Mouse (Mus musculus) induced T-regulatory cell, adult 2 months (primary cell): ENCODE data around the gene Tmem95.
A peak's percentile ranks its signal among the peaks of the same experiment; 100 is the strongest.
"Not testable (repeated sequence)": the region's sequence is repeated elsewhere in the genome, so short reads cannot be mapped to it uniquely, and the experiment has no call there.

Source experiments
- DNase-seq: peaks from one replicate; pipeline ENCODE4 v3.0.0-alpha.2; 2012; ENCODE audit warnings: low read depth

The Tmem95 gene

DNA sequence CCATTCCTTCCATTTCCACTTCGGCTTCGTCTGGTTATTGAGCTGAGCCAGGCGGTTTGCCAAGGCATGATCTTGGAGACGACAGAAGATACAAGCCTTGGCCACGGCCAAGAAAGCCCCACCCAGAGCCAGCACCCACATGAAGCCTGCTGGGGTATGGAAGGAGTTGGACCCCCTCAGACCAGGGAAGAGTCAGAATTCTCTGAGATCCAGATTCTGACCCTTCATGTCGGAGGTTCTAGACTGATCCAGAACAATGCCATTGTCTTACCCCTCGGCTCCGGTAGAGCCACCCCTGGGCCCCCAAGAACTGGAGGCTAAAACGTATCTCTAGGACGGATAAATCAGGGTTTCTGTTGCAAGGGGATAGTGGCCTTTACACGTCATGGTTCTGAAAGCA, at the start of gene Tmem95:
Gene Tmem95 (minus strand): TSS at position 141 of the 400 bp plus-strand sequence.
- DNase-seq: no peak

DNA sequence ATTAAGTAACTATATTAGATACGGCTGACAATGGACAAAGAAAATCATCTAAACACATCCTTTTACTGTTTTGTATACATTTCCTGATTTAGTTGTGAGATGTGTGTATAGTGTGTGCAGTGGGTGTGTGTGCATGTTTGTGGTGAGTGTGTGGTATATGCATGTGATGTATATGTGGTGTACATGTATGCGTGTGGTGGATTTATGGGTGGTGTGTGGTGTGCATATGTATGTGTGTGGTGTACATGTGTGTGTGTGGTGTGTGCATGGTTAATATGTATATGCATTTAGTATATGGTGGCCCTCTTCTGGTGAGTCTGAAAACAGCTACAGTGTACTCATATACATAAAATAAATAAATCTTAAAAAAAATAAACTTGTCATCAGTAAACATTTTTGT, 49.7 kb upstream of the Tmem95 start:
- no peak for DNase-seq

DNA sequence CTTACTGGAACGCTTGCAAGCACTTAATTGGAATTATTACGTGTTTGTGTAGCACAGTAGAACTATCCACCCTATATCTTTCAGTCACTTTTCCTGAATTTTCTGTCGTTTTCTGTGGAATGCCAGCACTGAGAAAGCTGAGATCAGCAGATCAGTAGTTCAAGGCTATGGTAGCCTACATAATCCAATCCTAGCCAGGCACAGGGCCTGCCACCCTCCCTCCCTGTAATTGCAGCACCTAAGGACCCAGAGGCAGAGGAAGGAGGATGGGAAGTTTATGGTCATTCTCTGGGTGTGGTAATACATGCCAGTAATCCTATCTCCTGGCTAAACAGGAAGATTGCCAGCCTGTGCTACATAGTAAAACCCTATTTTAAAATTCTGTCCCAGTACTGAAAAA, 45.0 kb upstream of the Tmem95 start:
- DNase-seq: no peak

DNA sequence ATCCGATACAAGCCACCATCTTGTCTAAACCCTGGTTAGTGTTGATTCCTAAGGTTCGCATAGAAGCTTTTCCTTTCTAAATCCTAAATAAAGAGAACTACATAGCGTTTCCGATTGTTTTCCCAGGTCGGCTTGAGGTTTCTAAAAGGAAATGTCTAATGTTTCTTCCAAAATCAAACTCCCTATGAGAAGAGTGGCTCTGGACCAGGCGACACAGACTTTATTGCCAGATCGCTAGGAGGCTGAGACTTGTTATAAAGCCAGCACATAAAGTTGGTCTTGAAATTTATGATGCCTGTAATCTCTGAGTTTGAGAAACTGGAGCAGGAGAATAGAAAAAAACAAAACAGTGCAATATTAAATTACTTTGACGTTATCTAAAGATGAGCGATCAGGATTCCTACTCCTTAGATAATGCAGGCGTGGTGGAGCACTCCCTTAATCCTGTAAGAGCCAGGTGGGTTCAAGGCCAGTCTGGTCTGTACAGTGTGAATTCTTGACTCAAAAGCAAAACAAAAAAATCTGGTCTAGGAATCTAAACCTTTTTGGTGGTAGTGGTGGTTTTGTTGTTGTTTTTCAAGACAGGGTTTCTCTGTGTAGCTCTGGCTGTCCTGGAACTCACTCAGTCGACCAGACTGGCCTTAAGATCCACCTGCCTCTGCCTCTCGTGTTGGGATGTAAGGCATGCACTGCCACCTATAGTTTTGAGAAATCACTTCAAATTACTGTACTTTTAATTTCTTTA, 44.4 kb upstream of the Tmem95 start:
- peak; percentile 64 for DNase-seq

DNA sequence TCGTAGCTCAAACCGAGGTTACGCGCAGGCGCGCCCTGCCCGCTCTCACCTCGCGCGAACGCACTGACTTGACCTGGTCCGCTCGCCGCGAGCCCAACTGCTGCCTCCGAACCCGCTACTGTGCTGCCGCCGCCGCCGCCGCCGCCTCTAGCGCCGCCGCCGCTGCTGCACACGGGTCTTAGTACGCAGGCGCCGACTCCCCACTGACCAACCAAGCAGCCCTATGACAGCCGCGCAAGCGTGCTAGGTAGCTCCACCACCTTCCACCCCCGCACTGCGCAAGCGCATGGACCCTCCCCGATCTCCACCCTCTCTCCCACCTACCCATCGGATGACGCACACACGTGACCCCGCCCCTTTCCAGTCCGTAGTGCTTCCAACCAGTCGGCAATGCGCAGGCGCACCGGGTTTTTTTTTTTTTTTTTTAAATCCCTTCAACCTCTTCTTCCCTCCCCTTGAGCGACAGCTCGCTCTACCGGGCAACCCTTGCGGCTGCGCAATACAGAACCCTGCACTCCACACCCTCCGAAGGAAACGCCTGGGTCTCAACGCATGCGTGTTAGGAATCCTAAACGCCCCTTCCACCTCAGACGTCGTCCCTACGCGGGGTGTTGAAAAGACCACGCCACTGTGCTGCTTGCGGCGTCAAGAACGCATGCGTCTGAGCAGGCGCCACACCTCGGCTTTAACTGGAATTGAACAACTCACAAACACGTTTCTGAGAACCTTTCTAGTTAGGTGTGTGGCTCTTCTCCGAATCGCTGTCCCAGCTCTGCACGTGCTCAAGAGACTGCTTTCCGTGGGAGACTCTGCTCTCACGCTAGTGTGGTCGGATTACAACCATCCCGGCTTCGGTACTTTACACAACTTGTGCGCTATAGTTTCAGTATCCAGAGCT, 43.5 kb upstream of the Tmem95 start, which contains the start of gene Eif5a:
Gene Eif5a (minus strand): TSS at position 845 of the 898 bp plus-strand sequence.
- DNase-seq: peak; percentile 100

DNA sequence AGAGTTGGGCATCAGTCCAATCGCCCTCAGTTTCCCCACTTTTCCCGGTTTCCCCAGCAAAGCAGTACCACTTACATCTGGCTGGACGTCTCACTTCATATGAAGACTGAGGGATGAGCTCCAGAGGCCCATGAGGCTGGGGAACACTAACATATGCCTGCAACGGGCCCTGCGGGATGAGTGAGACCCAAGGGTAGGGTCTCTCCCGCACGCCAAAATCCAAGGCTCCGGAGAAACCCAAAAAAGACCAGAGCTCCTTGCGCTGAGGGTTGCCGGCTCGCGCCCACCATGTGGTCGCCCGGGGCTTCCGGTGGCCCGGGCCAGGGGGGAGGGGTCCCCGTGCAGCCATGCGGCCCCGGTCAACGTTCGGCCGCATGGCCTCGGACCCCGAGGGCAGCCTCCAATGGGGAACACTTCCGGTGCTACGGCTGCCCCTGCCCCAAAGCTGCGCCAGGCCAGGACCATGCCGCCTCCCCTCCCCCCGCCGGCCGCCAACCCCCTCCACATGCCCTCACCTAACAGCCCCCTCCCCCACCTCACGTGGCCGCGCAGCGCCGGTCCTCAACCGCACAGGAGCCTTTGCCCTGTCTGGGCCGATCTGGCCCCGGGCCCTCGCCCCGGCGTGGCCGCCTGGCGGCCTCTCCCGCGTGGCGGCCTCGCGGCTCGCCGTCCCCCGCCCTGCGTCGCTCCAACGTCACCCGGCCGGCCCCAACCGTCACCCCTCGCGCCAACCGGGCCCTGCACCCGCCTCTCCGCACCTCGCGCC, 42.6 kb upstream of the Tmem95 start:
- peak; percentile 70 for DNase-seq

DNA sequence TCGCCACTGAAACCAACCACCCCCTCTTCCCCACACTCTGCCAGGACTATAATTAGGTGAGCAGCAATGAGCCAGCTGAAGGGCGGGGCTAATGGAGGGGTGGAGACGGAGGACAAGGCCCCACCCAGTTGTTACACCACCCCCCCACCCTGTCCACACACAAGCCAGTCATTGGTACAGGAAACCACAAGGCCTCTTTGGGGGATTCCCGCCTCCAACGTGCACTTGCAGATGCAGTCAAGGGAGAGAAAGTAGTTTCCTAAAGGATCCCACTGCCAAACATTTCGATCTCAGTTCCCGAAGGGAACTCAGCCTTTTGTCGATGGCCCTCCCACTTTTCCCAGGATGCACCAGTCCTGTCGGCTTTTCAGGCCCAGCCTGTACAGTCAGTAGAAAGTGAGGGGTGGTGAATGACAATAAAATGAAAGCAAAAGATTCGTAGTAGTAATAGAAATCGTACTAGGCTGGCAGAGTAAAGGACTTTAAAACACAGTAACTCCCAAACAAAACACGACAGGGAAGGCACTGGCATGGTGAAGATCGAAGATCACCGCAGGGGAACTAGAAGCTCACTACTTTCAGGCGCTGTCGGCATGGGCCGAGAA, 41.9 kb upstream of the Tmem95 start:
- peak; percentile 95 for DNase-seq

DNA sequence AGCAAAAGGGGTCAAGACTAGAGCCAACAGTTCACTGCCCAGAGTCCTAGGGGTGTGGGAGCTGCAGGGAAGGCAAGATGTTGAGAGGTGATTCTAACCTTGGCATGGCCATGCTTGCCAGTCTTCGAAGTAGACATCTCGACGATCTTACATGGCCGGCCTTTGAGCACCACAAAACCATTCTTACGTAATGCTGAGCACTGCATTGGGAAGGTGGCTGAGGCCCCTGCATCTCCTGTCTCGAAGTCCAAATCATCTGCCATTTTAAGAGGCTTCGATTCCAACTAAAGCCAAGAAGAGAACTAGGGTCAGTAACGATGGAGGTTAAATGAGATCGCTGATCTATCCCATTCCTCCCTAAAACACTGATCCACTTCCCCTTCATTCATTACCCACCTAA, 41.2 kb upstream of the Tmem95 start:
- no peak for DNase-seq

DNA sequence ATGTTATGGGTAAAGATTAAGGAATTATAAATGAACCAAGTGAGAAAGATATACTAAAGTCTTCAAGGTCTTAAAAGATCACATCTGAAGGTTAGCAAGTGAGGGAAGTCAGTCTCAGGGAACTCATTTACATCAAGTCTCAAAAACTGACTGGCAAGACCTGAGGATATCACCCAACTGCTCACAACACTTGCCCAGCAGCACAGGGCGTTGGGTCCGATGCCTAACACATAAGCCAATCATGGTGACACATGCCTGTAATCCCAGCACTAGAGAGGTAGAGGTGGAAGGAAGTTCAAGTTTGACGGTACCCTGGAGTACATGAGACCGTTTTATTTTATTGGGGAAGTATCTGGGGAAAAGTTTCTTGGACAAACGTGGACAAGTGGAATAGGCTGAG, 40.3 kb upstream of the Tmem95 start:
- no peak for DNase-seq

DNA sequence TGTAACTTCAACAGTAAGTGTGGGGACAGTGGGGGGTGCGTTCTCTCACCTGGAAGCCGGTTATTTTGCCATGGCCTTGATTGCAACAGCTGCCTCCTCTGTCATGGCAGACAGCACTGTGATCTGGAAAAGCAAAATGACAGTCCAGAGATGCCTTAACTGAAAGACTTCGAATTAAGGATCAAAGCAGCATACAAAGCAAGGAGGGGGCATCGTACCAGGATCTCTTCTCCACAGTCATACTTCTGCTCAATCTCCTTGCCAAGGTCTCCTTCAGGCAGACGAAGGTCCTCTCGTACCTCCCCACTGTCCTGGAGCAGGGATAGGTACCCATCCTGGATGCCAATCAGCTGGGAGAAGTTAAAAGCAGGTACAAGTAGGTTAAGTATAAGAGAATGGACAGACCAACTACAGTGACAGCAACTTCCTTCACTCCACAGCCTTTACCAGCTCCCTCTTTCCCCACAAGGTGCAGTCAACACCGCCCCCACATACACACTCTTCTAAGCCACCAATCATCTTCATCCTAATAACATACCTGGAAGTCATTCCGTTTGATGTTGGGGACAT, 39.6 kb upstream of the Tmem95 start:
- DNase-seq: no peak

DNA sequence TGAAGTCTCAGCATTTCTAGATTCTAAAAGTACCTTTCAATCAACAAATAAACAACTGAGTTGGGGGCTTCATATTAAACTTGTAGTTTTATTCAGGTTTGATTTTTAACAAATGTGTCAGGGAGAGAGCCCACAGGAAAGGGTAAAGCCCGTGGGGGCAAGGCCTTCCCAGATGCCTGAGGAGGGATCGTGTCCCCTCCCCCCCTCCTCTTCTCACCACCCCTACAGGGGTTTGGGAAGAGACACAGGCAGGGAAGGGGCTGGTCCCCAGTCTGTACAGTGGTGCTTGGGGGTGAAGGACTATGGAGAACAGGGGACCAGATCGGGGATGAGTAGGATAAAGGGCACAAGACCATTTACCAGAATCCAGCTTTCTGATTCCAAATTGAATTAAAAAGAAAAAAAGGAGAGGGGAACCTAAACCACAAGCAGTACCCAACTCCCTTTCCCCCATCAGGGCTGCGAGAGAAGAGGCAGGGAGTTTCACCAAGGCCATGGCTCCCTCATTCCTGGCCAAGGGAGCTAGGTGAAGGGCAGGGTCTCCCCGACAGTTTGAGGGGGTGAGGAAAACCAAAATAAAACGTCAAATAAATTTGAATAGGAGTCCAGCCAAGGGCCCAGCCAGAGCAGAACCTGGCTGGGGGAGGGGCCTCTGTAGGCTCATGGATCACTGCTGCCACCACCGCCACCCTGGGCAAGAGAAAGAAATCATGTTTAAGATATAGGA, 39.0 kb upstream of the Tmem95 start:
- not testable (repeated sequence) for DNase-seq

DNA sequence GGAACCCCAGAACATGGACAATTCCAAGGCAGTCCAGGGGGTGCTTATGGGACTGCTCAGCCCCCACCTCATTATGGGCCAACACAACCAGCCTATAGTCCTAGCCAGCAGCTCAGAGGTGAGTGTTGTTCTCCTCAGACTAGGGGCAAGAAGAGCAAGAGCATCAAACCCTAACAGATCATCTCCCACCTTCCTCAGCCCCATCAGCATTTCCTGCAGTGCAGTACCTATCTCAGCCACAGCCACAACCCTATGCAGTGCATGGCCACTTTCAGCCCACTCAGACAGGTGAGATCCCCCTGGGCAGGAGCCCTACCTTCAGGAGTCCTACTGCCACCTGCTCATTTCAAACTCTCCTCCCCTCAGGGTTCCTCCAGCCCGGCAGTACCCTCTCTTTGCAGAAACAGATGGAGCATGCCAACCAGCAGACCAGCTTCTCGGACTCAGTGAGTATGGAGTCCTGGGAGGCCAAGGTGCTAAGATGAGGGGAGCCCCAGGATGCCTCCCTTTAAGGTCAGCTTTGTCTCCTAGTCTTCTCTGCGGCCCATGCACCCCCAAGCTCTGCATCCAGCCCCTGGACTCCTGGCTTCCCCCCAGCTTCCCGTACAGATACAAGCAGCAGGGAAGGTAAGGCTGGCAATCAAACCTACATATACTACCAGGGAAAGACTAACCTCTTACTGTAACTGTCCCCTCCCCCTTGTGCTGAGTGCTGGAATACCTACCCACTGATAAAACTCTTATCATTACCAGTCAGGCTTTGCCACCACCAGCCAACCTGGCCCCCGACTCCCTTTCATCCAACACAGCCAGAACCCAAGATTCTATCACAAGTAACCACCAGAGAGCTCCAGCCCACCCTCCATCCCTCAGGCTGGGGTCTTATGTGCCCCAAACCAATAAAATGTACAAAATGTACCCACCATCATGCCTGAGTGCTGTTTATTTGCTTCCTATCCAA, 38.1 kb upstream of the Tmem95 start:
- DNase-seq: peak; percentile 48

DNA sequence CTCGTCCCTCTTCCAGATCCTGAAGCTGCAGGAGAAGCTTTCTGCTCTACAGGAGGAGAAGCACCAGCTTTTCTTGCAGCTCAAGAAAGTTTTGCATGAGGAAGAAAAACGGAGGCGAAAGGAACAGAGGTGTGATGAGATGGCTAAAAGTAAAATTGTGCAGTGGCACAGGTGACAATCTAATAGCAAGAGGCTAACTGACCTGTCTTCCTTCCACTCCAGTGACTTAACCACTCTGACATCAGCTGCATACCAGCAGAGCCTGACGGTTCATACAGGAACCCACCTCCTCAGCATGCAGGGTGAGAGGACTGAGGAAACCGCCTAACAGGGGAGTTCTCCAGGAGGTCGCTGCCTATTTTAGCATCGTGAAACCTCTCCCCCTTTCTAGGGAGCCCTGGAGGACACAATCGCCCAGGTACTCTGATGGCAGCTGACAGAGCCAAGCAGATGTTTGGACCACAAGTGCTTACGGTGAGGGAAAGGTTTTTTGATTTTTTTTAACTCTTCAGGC, 37.2 kb upstream of the Tmem95 start:
- DNase-seq: no peak

DNA sequence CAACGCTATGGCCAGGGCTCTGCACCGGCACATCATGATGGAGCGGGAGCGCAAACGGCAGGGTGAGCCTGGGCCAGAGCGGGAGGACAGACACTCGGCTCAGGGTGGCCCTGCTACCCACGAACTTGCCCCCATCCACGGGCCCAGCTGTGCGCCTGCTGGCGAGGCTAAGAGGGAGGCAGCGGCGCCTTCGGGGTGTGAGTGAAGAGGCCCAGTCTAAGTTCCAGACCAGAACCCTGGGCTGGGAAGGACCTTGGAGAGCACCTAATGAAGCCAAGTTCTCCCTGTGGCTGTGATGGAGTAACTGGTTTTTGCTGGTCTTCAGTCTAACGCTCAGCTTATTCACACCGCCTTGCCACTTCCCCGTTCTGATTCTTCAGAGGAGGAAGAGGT, 36.5 kb upstream of the Tmem95 start:
- DNase-seq: peak; percentile 68

DNA sequence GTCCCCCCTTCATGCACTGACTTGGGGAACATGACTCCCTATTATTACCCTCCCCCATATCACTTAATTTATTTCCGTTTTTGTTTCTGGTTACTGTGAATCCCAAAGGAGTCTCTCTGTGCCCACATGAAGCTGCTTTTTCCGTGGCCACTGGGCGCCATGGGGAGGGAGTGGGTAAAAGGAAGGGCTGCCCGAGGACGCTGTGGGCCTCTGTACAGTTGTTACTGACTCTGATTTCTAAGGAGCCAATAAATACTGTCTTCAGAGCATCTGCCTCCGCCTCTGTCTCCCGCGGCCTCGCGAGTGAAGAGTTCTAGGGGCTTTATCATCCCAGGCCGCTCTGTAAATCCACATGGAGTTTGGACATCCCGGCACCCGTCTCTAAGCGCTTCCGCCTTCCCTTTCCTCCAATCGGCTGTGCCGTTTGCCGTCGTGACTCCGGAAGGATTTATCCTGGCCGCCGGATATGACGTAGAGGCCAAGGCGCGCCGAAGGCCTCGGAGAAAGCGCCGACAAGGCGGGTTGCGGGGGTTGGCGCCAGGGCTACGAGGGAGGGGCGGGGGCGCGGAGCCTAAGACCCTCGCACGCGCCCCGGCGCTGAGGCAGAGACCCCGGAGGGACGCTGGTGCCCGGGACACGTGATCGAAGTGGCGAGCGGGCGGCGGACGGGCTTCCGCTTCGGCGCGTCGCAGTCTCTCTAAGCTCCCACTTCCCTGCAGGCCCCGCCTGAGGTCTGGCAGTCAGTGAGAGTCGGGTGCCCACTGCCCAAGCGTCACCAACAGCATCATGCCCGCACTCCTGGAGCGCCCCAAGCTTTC, 35.9 kb upstream of the Tmem95 start, which contains the start of gene Gps2:
Gene Gps2 (plus strand): TSS at position 335 of the 818 bp plus-strand sequence.
- DNase-seq: peak; percentile 97

DNA sequence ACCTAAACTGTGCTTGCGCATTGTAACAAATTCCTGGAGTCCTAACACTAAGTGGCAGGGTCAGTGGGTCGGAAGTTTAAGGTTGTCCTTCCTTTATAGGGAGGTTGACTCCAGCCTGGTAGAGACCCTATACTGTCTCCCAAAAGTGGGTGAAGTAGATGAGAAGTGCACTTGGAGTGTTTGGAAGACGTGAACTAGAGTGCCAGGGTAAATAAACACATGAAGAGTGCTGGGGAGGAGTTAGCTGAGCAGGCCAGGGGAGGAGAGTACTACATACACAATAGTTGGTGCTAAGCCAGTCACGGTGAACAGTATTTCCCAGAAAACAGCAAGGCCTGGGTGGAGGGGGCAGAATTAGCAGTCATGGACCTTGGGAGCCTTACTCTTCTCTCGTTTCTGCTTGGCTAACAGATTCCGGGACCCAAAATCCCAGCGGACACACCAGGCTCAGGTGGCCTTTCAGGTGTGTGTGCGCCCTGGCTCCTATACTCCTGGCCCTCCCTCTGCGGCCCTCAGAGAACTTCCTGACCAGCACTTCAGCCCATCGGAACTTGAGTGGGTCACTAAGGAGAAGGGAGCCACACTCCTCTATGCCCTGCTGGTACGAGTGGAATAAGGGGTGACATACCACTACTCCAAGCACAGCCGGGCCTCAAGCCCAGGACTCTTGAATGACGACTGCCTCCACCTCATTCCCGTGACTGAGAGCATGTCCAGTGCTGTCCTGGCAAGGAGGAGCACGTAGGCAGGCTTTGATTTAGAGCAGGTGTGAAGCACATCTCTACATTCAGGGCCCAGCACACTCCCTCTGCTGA, 35.1 kb upstream of the Tmem95 start:
- no peak for DNase-seq

DNA sequence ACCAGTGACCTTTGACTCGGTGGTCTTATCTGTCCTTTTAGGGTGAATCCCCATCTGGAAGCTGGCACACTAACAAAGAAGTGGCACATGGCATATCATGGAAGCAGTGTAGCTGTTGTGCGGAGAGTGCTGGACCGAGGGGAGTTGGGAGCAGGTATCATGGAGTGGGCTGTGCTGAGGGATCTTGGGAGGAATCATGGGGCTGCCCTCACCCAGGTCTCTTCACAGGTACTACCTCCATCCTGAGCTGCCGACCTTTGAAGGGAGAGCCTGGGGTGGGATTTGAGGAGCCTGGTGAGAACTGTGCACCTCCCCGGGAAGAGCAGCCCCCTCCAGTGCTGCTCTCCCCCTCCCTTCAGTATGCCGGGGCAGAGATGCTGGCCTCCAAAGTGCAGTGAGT, 33.9 kb upstream of the Tmem95 start:
- no peak for DNase-seq
